Mouse (Mus musculus) olfactory bulb, adult 2 months (tissue): ENCODE measurements around the gene Prkab2. TPM values are rescaled to one million over a fixed set of nuclear protein-coding genes. Genes with fewer than 3 reads are reported as not detected.
A peak's percentile ranks its signal among the peaks of the same experiment; 100 is the strongest.

Experiments used
- H3K27ac ChIP-seq: fragments of 200-500 bp; 2 replicates; pipeline ENCODE4 v1.5.1; 2012; ENCODE audit warnings: low read depth, low read length; ENCODE audit not compliant: insufficient read depth
- H3K4me1 ChIP-seq: fragments of 200-500 bp; 2 replicates; pipeline ENCODE4 v1.6.1; 2012; ENCODE audit warnings: low read length; ENCODE audit not compliant: control insufficient read depth, insufficient read depth
- H3K4me3 ChIP-seq: fragments of 200-500 bp; 2 replicates; pipeline ENCODE4 v1.5.1; 2012; ENCODE audit warnings: mild to moderate bottlenecking, low read depth, low read length, moderate library complexity; ENCODE audit not compliant: insufficient read depth
- CTCF ChIP-seq: fragments of 200-500 bp; IDR thresholded peaks from 2 replicates; pipeline ENCODE4 v1.5.1; 2012; ENCODE audit warnings: low read depth, mild to moderate bottlenecking, low read length, moderate library complexity; ENCODE audit not compliant: insufficient read depth
- POLR2A ChIP-seq: fragments of 200-500 bp; IDR thresholded peaks from 2 replicates; pipeline ENCODE4 v1.6.1; 2012; ENCODE audit warnings: mild to moderate bottlenecking, low read depth, low read length, moderate library complexity; ENCODE audit not compliant: insufficient read depth
- WGBS: fragments of 180-500 bp; shearing (Covaris S2); methylation state at CpG from one replicate; pipeline ENCODE4 v1.1.7; 2018; 5-methylcytosine and 5-hydroxymethylcytosine counted together
- polyA plus RNA-seq: library from polyadenylated mRNA; stranded (reverse); fragments of >200 nt; gene quantifications from 2 replicates; pipeline ENCODE4 v1.2.4, GENCODE M21; 2012; ENCODE audit warnings: low replicate concordance; ENCODE audit not compliant: missing spikeins, insufficient read depth, insufficient read length

The Prkab2 gene
- not detected in 2 replicates for polyA plus RNA-seq

DNA sequence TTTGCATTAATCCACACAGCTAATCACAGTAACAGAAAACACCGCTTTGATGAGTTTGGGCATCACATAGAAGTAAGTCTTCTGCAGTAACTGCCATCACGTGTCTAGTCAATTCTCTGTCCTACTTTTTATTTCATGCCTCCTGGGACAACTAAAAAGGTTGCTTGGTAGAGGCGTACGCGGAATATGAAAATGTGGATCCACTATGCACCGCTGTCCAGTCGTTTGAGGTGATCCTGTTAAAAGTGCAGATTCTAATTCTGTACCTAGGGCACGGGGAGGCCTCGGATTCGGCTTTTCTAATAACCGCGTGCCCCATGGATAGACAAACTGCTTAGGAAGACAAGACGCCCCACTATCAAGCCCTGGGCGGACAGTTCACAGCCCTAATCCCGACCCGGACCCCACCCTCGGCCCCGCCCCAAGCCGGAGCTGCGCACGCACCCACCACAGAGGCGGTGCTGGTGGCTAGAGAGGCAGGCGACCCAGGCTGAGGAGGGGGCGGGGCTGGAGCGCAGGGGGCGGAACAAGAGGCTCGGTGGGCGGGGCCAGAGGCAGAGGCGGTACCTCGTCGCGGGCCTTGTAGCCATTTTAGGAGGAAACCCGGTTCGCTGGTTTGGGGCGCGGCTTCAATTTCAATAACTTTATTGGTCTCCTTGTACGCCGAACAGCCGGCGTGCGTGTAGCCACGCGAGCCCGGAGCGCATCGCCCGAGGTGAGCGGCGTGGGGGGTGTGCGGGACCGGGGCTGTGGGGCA lies at the start of gene Prkab2:
Prkab2 (plus strand) TSS at position 539 of the 757 bp plus-strand sequence.
- peaks cover 8% of the 10 kb centered on the region; the same call in 1 of the 2 replicates for H3K4me1 ChIP-seq
- peak; percentile 45 for TF ChIP-seq POLR2A
- TF ChIP-seq CTCF = no peak
- peak within 1 kb of the TSS; percentile 61 for H3K4me3 ChIP-seq
- WGBS = 2% methylated on average over 51 of the region's 51 CpGs
- H3K27ac ChIP-seq = peak within 1 kb of the TSS; percentile 63

DNA sequence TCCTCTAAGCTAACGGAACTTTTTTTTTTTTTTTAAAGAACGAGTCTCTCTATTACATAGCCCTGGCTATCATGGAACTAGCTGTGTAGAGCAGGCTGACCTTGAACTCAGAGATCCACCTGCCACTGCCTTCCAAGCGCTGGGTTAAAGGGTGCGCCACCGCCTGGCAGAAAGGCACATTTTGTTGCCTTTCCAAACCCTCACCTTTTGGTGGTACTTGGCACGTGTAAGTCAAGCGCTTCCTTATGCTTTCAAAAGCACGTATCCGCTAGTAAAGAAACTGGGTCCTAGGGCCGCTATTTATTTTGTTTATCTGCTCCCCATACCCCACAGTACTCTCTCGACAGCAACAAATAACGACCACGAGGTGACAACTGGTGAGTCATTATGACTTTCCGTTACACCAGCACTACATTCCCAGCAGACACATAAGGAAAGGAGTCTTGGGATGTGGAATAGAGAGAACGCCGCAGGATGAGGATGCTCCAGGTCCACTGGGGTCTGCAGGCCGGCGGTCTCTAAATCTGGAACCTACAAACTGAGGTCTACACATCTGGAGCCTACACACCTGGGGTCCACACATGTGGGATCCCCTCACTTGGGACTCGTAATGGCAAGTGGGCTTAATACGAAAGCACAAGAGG lies 48.7 kb upstream of the Prkab2 start:
- TF ChIP-seq POLR2A = no peak
- TF ChIP-seq CTCF = no peak
- no peak overlapping the region for H3K27ac ChIP-seq

DNA sequence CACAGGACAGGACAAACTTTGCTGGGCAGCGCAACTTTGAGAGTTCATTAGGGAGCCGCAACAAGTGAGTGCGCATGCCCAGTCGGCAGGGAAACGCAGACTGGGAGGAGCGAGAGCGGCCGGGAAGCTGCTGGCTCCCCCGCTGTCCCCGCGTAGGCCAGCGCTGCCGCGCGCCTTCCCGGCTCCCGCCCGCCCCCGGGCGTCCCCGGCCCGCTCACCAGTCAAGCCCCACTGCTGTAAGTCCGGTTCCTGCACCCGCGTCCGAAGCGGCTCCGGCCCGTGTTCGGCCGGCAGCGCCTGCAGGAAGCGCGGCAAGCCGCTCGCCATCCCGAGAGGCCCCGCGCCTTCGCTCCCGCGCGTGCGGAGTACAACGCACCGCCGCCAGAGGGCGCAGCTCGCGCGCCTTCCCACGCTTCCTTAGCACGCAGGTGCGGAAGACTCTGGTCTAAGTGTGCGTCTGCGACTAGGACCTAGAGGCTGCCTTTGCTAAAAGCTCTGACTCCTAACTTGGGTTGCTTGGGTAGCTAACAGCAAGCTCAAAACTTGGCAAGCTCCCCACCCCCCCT lies 48.1 kb upstream of the Prkab2 start, which contains the start of gene Chd1l:
Chd1l (minus strand) TSS at position 359 of the 566 bp plus-strand sequence.
- Histone ChIP-seq H3K4me3 (peak within 1 kb of the TSS; percentile 74), H3K4me1 (peaks cover 3% of the 10 kb centered on the region; the same call in 1 of the 2 replicates), H3K27ac (peak within 1 kb of the TSS; percentile 78; the same call in 1 of the 2 replicates)
- WGBS = under 1% methylated on average over 56 of the region's 56 CpGs
- TF ChIP-seq CTCF = peak; percentile 99
- peak; percentile 73 for TF ChIP-seq POLR2A

More for the DNA sequence above, 48.7 kb upstream of the Prkab2 start:
- Histone ChIP-seq H3K4me1 (peaks cover 3% of the 10 kb centered on the region; the same call in 1 of the 2 replicates), H3K4me3 (peak overlapping the region; percentile 74)
- WGBS = 3% methylated on average over 20 of the region's 20 CpGs

DNA sequence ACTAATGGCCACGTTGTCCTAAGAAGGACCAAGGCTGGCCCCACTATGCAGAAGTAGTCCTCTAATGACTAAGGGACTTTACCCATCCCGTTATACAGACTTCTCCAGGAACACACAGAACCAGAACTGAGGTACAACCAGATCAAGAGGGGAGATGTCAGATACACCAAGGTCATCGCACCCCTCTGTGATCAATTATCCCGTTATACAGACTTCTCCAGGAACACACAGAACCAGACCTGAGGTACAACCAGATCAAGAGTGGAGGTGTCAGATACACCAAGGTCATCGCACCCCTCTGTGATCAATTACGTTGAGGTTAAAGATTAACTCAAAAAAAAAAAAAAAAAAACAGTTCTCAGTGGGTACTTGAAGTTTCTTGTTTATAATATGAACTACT lies 47.0 kb upstream of the Prkab2 start:
- Histone ChIP-seq H3K4me1 (peaks cover 3% of the 10 kb centered on the region; the same call in 1 of the 2 replicates), H3K4me3 (no peak overlapping the region), H3K27ac (no peak overlapping the region)
- 94% methylated on average over 6 of the region's 6 CpGs for WGBS
- TF ChIP-seq POLR2A (no peak), CTCF (no peak)

DNA sequence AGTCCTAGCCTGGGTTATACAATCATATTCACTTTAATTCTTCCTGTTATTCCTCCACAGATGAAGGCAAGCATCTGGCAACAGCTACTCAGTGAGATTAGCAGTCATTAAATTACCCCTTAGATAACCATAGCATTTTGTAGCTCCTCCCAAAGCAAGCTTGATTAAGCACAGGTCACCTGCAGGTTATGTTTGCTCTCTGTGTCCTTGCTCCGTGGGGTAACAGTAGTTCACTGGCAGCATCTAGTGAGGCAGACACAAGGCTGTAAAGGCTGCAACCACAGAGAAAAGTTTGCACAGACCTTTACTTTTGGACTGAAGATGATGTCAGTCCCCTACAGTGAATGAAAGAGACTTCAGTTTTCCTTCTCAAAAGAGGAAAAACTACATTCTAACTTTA lies 42.8 kb upstream of the Prkab2 start:
- no peak overlapping the region for H3K4me3 ChIP-seq
- TF ChIP-seq CTCF (no peak), POLR2A (no peak)
- WGBS = 23% methylated on average over 1 of the region's 1 CpGs

DNA sequence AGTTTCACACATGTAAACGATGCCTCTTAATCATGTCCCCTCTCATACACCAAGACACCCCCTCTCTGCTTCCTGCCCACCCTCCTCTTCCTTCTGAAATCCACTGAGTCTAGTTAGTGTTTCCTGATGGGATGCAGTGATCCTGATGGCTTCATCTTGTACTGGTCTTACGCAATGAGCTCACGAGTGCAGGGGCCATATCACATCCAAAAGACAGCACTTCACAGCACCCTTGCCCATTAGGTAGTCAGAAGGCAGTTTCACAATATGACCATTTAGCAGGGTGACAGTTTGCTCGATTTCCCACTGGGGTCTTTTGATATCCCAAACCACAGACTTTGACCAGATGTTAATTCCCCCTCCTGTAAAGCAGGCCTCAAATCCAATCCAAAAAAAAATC lies 42.1 kb upstream of the Prkab2 start:
- 89% methylated on average over 4 of the region's 4 CpGs for WGBS
- Histone ChIP-seq H3K4me3 (no peak overlapping the region), H3K4me1 (no peaks in the 10 kb centered on the region), H3K27ac (no peak overlapping the region)
- TF ChIP-seq CTCF = no peak
- no peak for TF ChIP-seq POLR2A

More for the DNA sequence above, 42.8 kb upstream of the Prkab2 start:
- Histone ChIP-seq H3K4me1 (no peaks in the 10 kb centered on the region; the same call in 1 of the 2 replicates), H3K27ac (no peak overlapping the region)

DNA sequence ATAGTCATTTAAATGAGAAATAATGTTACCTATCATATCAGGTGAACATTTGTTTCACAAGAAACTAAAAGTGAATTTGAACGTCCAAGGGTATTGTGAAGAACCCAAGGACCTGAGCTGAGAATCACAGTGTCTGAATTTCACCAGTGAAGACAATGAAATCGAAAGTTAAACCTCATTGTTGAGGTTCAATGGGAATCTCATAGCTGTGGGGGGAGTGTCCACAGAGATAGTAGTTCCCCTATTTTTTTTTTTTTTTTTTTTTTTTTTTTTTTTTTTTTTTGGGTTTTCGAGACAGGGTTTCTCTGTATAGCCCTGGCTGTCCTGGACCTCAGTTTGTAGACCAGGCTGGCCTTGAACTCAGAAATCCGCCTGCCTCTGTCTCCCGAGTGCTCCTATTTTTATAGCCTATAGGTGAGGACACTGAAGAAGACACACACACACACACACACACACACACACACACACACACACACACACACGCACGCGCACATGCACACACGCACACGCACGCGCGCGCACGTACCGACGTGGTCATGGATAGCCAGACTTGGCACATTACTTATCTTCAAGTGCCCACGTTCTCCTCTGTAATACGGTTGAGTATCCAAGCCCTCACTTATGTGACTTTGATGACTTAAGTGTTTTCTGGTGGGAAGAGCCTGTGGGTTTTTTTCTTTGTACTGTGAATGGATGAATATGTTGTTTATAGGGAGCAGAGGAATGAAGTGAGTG lies 40.7 kb upstream of the Prkab2 start:
- TF ChIP-seq CTCF (no peak), POLR2A (no peak)
- H3K27ac ChIP-seq = no peak overlapping the region
- no peaks in the 10 kb centered on the region for H3K4me1 ChIP-seq
- 95% methylated on average over 18 of the region's 19 CpGs for WGBS
- H3K4me3 ChIP-seq = no peak overlapping the region

DNA sequence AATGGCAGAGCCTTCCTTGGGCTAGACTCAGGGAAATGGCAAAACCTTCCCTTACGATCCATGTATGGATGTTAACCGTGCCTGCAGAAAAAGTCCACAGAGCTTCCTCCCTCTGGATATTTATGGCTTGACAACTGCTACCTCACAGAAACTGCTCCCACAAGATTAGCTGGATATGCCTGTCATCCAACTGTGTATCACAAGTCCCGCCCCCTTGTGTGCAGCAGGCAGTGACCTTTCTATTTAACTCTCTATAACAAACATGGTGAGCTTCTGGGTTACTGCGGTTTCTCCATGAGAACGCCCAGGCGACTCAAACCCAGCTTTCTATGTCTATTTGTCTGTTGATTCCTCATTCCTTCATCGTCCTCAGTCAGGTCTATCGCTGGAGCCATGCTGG lies 40.1 kb upstream of the Prkab2 start:
- no peak for TF ChIP-seq CTCF
- WGBS = 90% methylated on average over 8 of the region's 8 CpGs
- no peaks in the 10 kb centered on the region for H3K4me1 ChIP-seq
- H3K4me3 ChIP-seq = no peak overlapping the region
- no peak overlapping the region for H3K27ac ChIP-seq
